Mouse (Mus musculus): ENCODE measurements around the gene Pagr1b.

Pagr1b gene

DNA sequence TGATC, at the start of gene Pagr1b:
Gene Pagr1b, minus strand, starts transcription at position 4 of the 5 bp plus-strand sequence.
- DNase-seq = no peak

DNA sequence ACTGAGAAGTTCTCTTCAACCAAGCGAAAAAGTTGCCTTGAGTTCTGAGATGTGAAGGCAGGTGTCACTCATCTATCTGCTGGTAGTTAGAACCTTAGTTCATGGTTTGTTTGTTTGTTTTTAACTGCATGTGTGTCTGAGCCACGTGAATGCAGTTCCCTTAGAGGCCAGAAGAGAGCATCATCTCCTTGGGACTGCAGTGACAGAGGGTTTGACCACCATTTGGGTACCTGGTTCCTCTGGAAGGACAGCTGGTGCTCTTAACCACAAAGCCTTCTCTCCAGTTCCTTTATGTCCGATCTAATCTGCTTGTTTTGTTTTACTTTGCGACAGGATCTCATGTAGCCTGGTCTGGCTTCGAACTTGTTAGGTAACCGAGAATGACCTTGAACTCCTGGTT, 49.3 kb upstream of the Pagr1b start:
- DNase-seq = no peak

DNA sequence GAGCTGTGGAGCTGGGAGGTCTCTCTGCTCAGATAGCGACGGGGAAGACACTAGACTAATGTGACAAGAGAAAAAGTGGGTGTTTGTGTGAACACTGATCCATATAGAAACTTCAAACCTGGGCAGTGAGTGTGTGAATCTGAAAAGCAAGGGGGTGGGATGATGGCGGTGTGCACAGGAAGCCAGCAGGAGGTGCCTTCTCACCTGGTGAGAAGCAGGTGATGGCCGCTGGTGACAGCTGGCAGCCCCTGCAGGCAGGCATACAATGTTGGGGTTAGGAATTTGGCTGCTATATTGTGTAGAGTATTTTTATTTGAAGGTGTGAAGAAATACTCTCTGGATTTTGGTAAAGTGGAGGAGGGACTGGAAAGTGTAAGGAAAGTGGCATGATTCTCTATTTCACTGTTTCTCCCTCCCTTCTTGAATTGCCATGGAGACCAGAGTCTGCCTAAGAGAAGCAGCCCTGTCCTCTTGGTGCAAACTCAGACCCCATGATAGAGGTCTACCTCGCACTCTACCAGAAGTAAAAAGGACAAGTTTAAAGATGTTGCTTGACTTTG, 38.8 kb upstream of the Pagr1b start:
- DNase-seq = peak; percentile 46

DNA sequence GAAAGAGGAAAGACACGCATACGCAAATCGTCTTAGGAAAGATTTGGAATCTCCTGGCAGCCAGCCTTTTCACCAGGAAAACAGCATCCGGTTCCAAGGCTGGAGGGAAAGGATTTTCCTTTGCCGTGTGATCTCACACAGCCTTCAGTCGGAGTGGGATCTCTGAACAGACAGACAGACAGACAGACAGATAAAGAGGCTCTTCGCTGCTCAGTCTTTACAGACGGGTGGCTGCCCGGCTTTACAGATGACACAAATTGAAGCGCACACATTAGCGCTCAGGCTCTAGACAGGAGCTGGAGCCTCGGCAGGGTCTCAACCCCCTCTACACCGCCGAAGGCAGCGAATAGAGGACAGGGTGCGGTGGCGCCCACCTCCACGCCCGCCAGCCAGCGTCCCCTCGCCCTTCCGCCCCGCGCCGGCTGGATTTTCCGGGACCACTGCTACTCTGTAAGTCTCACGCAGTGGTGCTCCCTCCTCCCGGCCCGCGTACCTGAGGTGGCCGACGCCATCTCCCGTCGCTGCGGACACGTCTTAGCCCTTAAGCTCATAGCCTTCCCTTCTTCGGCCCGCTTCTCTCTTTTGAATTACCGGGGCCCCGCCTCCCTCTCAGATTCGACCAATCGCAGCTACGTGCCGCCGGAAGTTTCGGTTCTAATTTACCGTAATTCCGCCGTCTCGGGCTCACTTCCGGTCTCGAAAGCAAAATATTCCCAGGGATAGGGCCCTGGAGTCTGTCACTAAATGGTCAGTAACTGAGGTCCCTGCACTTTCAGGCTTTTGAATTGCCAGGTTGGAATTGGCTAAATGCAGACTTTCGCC, 25.8 kb upstream of the Pagr1b start, which contains the start of gene Kif22:
Gene Kif22, minus strand, starts transcription at position 621 of the 822 bp plus-strand sequence.
- peak; percentile 90 for DNase-seq

DNA sequence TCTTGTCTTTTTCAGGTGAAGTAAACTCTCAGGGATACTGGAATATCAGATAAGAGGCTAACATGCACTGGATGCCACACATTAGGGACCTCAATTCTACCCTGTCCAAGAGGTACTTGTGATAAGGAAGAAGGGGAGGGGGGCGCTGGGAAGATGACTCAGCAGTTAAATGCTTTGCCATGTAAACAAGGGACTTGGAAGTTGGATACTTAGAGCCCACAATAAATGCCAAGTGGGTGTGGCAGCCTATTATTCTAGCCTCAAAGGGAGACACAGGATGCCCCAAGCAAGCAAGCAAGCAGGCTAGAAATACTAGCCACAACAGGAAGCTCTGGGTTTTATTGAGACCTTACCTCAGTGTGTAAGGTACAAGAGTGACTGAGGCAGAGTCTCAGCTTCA, 15.0 kb upstream of the Pagr1b start:
- no peak for DNase-seq

DNA sequence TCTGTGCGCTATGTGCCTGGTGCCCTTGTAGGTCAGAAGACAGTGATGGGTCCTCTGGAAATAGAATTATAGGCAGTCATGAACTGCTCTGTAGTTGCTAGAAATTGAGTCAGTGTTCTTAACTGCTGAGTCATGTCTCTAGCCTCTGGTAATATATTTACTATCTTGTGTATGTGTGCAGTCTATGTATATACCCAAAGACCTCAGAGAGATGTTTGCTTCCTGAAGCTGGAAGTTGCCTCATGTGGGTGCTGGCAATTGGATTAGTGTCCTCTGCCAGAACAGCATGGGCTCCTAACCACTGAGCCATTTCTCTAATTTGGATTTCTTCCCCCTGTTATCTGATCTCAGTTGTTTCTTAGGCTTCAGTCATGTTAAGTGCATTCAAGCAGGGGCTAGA, 13.9 kb upstream of the Pagr1b start:
- no peak for DNase-seq

DNA sequence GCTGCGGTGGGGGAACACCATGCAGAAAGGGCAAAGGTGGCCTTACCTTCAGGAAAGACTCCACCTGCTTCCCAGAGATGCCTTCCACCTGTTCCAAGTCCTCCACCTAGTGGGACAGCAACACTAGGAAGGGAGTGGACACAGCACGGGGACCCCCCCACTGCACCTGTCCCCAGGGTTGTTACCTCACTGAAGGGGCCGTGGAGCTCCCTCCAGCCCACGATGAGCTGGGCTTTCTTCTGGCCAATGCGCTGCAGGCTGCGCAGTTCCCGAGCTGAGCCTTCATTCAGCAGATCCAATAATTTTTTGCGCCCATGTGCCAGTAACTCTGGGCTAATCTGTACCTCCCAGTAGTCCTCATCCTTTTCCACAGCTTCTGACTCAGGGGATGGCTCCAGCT, 11.6 kb upstream of the Pagr1b start:
- DNase-seq = no peak

DNA sequence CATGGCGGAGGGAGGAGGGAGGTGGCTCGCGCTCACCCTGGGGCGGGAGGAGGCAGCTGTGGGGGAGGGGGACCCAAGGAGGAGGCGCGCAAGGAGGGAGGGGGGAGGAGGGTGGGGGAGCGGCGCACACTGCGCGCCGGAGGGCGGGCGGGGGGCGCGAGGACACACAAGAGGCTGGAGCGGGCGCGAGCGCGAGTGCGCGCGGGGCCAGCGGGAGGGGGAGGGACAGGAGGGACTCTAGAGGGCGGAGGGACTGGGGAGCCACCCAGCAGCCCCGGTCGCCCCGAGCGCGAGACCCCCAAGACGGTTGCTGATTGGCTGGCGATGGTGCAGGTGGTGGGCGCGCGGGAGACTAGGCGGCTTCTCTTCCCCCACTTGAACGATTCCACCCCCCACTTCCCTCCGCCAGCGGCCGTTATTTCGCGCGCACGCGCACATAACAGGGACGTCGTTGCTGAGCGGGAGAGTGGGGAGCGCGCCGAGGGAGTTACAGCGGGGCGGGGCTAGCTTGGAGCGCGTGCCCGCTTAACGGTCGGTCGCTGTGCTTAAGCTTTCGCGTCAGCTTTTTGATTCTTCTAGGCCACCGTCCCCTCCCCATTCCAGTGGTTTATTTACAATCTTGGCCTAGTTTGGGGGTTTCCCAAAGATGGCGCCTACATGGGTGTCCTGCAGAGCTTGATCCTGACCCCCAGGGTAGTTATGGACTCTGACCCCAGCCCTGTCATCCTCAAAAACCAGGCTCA, 10.9 kb upstream of the Pagr1b start, which contains the start of gene Maz:
Gene Maz, minus strand, starts transcription at position 54 of the 743 bp plus-strand sequence.
- DNase-seq = peak; percentile 99

DNA sequence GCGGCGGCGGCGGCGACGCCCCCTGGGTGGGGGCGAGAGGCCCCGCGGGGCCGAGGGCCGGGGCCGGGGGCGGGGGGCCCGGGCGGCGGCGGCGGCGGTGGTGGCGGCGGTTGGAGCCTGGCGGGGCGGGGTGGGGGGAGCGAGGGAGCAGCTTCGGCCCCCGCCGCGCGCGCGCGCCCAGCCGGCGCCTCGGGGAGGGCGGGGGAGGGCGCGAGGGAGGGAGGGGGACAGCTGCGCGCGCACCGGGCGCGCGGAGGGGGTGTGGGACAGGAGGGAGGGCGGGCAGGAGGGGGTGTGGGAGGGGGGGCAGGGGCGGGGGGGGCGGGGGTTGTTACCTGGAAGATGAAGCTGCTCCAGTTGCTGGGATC, 10.3 kb upstream of the Pagr1b start:
- DNase-seq = peak; percentile 86

DNA sequence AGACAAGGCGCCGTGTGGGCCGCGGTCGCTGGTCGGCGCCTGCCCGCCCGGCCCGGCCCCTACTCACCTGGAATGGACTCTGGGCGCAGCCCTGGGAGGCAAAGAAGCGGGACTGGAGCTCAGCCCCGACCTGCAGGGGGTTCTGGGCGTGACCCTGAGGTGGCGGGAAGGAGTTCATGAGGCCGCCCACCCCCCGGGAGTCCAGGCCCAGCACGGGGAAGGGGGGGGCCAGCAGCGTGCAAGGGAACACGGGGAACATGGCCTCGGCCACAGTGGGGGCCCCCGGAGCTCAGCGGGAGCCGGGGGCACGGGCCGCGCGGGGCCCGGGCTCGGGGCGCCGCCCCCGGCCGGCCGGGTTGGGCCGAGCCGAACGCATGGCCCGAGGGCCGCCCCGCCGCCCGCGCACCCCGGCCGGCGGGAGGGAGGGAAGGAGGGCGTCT, 9.9 kb upstream of the Pagr1b start:
- DNase-seq = peak; percentile 82

DNA sequence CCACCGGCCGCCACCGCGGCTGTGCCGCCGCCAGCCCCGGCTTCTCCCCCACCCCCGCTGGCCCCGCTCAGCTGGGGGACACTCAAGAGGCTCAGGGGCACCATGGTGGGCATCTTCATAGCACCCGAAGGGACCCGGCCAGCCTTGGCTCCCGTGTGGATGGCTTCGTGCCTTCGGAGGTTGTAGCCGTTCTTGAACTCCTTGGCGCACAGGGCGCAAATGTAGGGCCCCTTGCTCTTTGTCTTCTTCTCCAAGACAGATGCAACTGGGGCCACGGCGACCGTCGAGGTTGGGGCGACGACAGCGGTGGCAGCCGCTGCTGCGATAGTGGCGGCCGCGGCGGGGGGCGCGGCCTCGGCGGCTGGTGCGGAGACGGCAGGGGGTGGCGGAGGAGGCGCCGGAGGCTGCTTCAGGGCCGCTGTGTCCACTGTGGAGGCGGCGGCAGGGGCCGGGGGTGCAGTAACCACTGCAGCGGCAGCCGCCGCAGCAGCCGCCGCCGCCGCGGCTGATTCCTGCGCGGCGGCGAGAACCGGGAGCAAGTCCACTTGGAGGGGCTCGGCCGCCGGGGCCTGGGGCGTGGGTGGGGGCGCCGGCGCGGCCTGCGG, 9.4 kb upstream of the Pagr1b start:
- no peak for DNase-seq

DNA sequence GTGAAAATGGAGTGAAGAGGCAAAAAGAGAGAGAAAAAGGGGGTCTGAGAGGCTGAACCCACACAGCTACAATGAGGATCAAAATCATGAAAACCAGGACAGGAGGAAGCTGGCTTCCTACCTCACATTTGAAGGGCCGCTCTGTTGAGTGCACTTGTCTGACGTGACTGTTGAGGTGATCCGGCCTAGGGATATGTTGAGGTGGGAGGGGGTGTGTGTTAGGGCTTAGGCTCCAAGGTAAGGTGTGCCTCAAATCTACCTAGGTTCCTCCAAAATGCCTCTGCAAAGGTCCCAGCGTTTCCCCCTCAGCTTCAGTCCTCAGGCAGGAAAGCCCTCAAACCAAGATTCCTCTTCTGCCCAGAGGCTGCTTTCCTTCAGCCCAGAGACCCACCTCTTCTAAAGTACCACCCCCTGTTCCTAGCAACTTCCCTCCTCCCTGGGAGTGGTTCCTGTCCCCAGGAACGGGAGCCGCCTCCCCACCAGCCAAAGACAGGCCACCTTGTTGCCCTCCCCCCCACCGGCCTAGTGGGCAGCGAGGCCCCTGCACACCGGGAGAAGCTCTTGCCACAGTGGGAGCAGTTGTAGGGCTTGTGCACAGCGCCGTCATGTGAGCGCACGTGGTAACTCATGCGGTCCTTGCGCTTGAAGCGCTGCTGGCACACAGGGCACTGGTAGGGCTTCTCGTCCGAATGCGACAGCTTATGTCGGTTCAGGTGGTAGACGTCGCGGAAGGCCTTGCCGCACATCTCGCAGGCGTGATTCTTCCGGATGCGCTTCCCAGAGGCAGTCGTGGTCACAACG, 8.7 kb upstream of the Pagr1b start:
- peak; percentile 88 for DNase-seq

DNA sequence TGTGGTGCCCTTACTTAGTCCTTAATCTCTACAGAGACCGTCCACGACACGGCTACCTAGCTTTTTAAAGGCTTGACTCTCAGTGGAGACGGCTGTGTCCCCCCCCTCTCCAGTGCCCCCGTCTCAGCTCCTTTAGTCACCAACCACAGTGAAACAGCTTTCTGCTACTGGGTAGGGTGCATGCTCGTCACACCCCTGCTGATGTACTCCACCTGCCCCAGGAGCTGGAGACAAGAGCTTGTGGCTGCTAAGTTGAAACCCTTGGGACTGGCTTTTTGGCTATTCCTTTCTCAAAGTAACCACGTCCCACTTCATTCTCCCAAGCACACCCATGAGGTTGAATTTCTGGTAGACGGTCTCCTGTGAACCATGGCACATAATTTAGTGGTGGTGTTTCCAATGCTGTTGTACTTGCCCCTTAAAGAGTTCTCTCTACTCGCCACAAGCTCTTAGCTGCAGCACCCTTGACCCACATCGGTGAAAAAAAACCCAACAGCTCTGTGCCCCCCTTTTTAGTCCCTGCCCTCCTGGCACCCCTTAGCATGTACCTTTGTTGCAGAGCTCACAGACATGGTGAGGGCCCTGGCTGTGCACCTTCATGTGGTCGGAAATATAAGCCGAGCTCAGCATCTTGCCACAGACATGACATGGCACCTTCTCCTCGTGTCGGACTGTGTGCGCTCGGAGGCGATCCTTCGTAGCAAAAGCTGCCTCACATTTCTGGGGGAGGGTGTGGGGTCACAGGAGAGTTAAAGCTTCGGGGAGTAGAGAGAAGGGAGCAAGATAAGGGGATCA, 7.8 kb upstream of the Pagr1b start:
- peak; percentile 73 for DNase-seq

DNA sequence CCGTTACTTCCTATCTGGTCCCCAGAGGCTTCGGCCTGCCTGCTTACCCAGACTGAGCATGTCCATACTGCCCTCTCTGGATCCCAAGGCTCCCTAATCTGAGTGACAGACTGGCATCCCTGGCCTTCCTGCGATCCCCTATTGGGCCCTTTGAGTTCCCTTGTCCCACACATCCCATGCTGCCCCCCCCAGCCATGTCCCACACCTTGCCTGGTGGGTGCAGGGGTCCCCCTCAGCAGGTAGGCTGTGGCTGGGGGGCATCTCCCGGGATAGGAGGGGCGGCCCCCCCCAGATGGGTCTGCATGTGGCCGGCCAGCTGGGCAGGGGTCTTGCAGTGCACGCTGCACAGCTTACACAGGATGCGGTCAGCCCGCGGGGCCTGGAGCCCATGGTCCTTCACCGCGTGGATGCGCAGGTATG, 7.0 kb upstream of the Pagr1b start:
- no peak for DNase-seq

DNA sequence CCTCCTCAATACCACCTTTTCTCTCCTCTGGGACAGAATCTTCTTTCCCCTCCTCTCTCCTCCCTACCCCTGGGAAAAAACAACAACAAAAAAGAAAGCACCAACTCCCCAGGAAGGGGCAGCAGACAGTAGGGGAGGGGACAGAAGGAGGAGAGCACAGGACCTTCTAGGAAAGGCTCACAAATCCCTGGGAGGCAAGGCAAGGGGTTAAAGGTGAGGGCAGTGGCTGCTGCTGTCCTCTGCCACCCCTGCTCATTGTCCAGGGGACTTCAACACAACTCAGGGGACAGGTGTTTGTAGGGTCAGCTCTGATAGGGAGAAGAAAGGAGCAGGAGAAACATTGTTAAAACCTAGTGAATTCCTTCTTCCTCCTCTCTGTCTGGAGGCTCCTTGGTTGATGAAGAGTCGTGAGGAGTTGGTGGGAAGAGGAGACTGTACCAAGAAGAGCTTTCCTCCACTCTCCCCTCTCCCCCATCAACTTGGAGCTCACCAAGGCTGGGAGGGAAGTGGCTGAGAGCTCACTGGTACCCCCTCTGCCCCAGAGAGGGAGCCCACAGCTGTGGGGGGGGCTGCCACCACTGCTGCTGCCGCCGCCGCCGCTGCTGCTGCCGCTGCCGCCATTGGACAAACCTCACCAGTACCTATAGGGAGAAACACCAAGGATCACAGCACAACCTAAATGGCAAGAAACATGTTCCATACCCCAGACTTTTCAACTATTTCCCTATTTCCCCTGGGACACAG, 6.4 kb upstream of the Pagr1b start:
- peak; percentile 40 for DNase-seq

DNA sequence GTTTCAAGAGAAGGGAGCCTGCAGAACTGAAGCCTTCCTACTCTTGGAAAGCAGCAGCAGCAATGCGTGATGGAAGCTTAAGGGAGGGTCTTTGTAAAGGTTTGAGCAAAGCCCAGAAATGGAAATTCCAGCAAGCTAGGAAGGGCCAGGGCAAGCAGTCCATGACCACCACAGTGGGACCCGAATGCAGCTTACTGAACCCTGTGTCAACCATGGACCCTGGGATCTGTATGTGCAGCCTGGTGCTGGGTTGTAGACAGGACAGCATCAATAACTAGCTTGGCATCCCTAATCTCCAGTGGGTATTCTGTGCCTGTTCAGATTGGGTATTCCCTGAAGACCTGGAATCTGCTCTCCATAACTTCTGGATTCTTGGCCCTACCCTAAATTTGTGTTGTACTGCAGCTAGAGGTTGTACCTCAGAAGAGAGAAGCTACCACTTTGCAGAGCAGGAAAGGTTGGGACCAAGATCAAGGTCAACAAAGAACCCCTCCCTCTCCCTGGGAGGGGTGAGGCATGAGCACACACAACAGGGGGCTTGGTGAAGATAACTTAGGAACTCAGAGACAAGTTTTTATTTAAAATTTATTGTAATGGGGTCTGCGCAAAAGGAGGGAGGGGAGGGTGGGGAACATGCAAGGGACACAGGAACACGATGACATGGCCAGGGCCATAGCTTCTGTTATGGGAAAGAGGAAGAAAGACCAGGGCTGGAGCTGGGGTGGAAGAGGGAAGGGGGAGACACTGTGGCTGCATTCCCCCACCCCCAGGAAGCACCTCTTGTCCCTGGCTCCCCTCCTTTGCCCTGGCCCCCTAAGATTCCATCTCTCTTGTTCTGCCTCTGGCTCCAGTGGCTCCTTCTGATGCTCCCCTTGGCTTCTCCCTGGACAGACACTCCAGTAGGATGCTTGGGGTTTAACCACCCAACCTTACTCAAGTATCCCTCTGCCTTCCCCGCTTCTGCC, 5.6 kb upstream of the Pagr1b start:
- no peak for DNase-seq

DNA sequence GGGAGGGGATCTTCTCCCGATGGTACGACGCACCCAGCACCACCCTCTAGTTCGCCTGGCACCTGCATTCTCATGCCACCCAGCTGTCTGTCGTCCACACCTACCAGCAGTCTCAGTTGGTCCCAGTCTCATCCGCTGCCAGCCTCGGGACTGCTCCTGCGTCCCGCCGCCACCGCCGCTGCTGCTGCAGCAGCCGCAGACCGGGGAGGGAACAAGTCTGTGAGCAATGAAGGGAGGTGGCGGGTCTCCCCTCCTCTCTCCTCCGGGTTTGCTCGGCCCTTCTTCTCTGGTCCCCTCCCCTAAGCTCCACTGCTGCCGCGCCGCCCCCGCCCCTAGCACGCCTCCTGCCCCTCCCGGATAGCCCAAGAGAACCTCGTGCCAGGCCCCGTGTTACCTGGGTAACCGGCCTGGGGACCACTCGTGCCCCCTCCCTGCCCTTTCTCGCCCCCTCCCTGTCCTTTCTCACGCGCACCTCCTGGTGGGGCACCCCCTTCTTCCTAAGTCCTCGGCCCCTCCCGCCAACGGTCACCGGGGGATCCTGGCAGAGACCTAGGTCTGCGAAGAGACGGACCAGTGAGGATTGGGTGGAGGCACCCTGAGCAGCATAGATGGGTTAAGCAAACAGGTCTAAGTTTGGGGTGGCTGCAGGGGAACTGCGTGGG, 4.7 kb upstream of the Pagr1b start, which contains the start of the genes Gm42742 and Prrt2:
Gene Gm42742, minus strand, starts transcription at position 197 of the 662 bp plus-strand sequence.
Gene Prrt2, minus strand, starts transcription at position 311 of the 662 bp plus-strand sequence.
- DNase-seq = peak; percentile 75

DNA sequence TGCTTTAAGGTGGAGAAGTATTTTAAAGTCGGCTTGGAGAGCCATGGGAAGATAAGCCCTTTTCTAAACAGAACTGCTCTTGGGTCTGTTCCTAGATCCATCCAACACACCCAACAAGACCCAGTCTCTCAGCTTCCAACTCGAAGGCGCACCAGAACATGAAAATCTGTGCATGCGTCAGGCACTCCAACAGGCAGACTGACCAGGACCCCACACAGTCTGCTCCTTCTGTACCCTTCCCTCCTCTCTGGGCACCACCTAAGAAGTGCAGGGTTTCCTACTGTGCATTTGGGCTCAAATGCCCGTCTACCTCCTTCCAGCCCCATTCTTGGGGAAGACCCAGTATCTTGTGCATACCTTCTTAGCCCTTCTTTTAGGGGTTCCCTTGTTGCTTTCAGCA, 4.2 kb upstream of the Pagr1b start:
- no peak for DNase-seq

DNA sequence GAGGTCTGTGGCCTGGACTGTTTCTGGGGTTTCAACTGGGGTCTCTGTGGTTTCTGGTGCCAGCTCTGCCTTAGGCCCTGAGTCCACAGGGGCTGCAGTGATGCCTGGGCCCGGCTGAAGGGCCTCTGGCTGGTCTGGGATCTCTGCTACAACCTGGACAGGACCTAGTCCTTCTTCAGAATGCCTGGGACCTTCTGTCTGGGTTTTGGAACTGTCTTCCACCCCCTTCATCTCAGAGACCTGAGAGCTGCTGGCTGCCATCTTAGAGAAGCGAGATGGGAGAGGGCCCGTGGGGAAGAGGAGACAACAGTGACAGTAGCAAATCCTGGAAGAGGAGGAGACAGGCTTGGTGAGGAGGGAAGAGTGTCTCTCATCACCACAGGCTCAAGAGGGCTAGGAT, 3.7 kb upstream of the Pagr1b start:
- DNase-seq = no peak
